Mouse (Mus musculus): ENCODE data around the gene Hoxa2.

The Hoxa2 gene

GRCm38 (mm10) chr6:52139115-52139514 is 25.5 kb downstream of the Hoxa2 start:
- DNase-seq (ENCODE audit: low spot score in 2 of 2): no peak

- no peak for DNase-seq (ENCODE audit: low spot score in 2 of 2)
Observed at GRCm38 (mm10) chr6:52138576-52138975, 26.1 kb downstream of the Hoxa2 start.

- no peak for DNase-seq (ENCODE audit: low spot score in 2 of 2)
Observed at GRCm38 (mm10) chr6:52137841-52138535, 26.6 kb downstream of the Hoxa2 start.

GRCm38 (mm10) chr6:52123673-52124072 is 41.0 kb downstream of the Hoxa2 start:
- DNase-seq (ENCODE audit: low spot score in 2 of 2): no peak

- DNase-seq (ENCODE audit: low spot score in 2 of 2): no peak
Observed at GRCm38 (mm10) chr6:52121173-52121572, 43.5 kb downstream of the Hoxa2 start.

- DNase-seq (ENCODE audit: low spot score in 2 of 2): no peak
Observed at GRCm38 (mm10) chr6:52118903-52119635, 45.6 kb downstream of the Hoxa2 start.

GRCm38 (mm10) chr6:52115899-52116298 is 48.7 kb downstream of the Hoxa2 start:
- DNase-seq (ENCODE audit: low spot score in 2 of 2): no peak

Data from cerebellum, postnatal 4 days (tissue).